Mouse (Mus musculus) spleen, adult 2 months (tissue): ENCODE results near the gene Olfr702. TPM values are rescaled to one million over a fixed set of nuclear protein-coding genes. Genes with fewer than 3 reads are reported as not detected.

Experiments
- DNase-seq, 2 experiments: peaks; one replicate each; pipeline versions ENCODE4 v3.0.0 to v3.0.0-alpha.2; 2012 to 2021; ENCODE audit warnings: low spot score in 2 of 2, low read depth in 1 of 2
- H3K27ac ChIP-seq: fragments of 200-500 bp; 2 replicates; pipeline ENCODE4 v1.5.1; 2012; ENCODE audit warnings: low read length, inconsistent platforms; ENCODE audit not compliant: insufficient read depth
- H3K27me3 ChIP-seq: fragments of 200-500 bp; 2 replicates; pipeline ENCODE4 v1.6.1; 2012; ENCODE audit warnings: mild to moderate bottlenecking, moderate library complexity, low read length, inconsistent platforms; ENCODE audit not compliant: control insufficient read depth, insufficient read depth
- H3K36me3 ChIP-seq: fragments of 200-500 bp; 2 replicates; pipeline ENCODE4 v1.6.1; 2012; ENCODE audit warnings: mild to moderate bottlenecking, low read length, inconsistent platforms; ENCODE audit not compliant: control insufficient read depth, insufficient read depth
- H3K4me1 ChIP-seq: fragments of 200-500 bp; 2 replicates; pipeline ENCODE4 v1.6.1; 2011; ENCODE audit warnings: inconsistent platforms; ENCODE audit not compliant: control insufficient read depth, insufficient read depth, insufficient read length
- H3K4me3 ChIP-seq: fragments of 200-500 bp; 2 replicates; pipeline ENCODE4 v1.5.1; 2011; ENCODE audit warnings: mild to moderate bottlenecking, inconsistent platforms; ENCODE audit not compliant: insufficient read depth, insufficient read length; ENCODE audit errors: extremely low read depth
- CTCF ChIP-seq: fragments of 200-500 bp; IDR thresholded peaks from 2 replicates; pipeline ENCODE4 v1.5.1; 2011; ENCODE audit warnings: mild to moderate bottlenecking, inconsistent platforms; ENCODE audit not compliant: insufficient read depth, insufficient read length, insufficient replicate concordance; ENCODE audit errors: extremely low read depth
- POLR2A ChIP-seq: fragments of 200-500 bp; IDR thresholded peaks from 2 replicates; pipeline ENCODE4 v1.6.1; 2011; ENCODE audit warnings: low read depth, low read length, inconsistent platforms
- WGBS: fragments of 180-500 bp; shearing (Covaris S2); methylation state at CpG from one replicate; pipeline ENCODE4 v1.1.7; 2018; 5-methylcytosine and 5-hydroxymethylcytosine counted together
- polyA plus RNA-seq: library from polyadenylated mRNA; depleted of rRNA; stranded (reverse); fragments of >200 nt; gene quantifications from 2 replicates; pipeline ENCODE4 v1.2.3, GENCODE M21; 2012; rRNA removed

Gene Olfr702
- not detected in 2 replicates for polyA plus RNA-seq

DNA sequence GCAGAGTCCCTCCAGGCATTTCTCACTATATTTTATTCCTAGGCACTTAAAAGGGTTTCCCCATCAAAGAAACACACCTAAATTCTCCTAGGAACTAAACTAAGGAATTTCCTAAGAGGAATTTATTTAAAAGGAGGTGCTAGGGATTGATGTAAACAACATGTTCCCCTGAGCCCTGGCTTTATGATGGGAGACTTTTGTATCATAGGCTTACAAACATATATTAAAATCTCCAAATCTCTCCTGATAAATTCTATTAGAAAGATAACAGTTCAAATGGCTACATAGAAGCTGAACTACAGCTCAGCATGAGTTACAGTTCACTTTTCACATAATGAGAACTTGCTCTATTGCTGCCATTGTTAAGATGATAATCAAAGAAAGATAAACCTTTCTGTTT is at the start of gene Olfr702:
Gene Olfr702 (minus strand): TSS at position 101 of the 400 bp plus-strand sequence.
- Histone ChIP-seq H3K27ac (no peak within 1 kb of the TSS), H3K4me1 (no peaks in the 10 kb centered on the region), H3K36me3 (no peaks in the 10 kb centered on the region), H3K27me3 (no peaks in the 10 kb centered on the region), H3K4me3 (no peak within 1 kb of the TSS)
- TF ChIP-seq CTCF, result no peak
- TF ChIP-seq POLR2A, result no peak
- DNase-seq, result no peak

DNA sequence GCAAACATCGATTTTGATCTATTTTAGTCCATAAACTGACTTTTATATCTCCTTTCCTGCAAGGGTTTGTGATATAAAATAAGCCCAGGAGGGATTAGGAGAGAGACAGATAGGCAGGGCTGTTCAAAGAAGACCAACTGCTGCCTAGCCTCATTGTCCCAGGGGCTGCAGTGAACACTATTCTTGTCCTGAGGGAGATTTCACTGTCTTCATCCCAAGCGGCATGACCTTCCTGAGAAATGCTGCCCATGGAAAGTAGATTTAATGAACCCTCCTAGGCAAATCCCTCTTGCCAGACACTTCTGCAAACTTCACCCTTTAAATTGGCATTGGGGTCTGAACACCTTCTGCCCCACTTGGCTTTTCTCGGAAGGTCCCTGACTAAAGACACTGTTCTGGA is 43.1 kb upstream of the Olfr702 start, which contains the start of gene Olfr705:
Gene Olfr705 (minus strand): TSS at position 101 of the 400 bp plus-strand sequence.
- H3K27ac ChIP-seq, result no peak within 1 kb of the TSS
- H3K27me3 ChIP-seq, result no peaks in the 10 kb centered on the region
- no peak within 1 kb of the TSS for H3K4me3 ChIP-seq
- H3K36me3 ChIP-seq, result no peaks in the 10 kb centered on the region
- WGBS, result 89% methylated on average over 3 of the region's 3 CpGs
- TF ChIP-seq POLR2A (no peak), CTCF (no peak)
- H3K4me1 ChIP-seq, result no peaks in the 10 kb centered on the region
- DNase-seq, result no peak

DNA sequence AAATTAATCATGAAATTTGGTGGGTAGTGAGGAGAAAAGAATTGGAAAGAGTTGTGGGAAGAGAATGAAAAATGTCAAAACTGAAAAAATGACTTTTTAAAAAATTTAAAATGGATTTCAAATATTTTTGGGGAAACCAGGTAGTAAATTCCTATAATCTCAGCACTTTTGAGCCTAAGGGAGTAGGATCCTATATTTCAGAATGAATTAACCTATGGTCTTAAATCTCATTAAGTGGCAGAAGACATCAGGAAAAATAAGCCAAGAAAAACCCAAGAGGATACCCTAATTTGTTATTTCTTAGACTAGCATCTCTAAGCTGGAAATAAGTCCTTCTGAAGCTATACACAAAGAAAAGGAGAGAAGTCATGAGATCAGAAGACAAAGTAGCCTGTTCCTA is 29.2 kb upstream of the Olfr702 start, which contains the start of gene Olfr704:
Gene Olfr704 (plus strand): TSS at position 301 of the 400 bp plus-strand sequence.
- no peak for TF ChIP-seq CTCF
- TF ChIP-seq POLR2A, result no peak
- Histone ChIP-seq H3K27ac (no peak within 1 kb of the TSS), H3K36me3 (no peaks in the 10 kb centered on the region), H3K4me1 (no peaks in the 10 kb centered on the region), H3K4me3 (no peak within 1 kb of the TSS), H3K27me3 (no peaks in the 10 kb centered on the region)
- no peak for DNase-seq

DNA sequence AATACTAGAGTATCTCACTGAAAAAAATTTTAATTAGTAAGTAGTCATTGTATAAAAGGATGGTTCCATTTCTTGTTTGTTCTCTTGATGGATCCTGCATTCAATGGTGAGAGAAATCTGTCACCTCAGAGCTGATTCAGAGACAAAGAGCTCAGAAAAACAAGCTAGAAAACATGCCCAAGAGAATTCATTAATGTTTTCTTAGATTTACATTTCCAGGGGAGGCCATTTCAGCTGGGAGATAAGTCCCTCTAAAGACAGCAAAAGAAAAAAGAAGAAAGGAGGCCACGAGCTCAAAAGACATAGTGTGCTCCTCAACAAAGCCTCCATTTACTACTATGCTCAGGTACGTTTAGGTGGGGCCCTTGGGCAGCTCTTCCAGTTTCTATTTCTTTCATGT is 9.4 kb upstream of the Olfr702 start, which contains the start of gene Olfr703:
Gene Olfr703 (plus strand): TSS at position 301 of the 400 bp plus-strand sequence.
- DNase-seq, result no peak
- no peak for TF ChIP-seq POLR2A
- TF ChIP-seq CTCF, result no peak
- WGBS, result 76% methylated on average over 2 of the region's 2 CpGs
- Histone ChIP-seq H3K36me3 (no peaks in the 10 kb centered on the region), H3K4me3 (no peak within 1 kb of the TSS), H3K27me3 (no peaks in the 10 kb centered on the region), H3K27ac (no peak within 1 kb of the TSS), H3K4me1 (no peaks in the 10 kb centered on the region)

DNA sequence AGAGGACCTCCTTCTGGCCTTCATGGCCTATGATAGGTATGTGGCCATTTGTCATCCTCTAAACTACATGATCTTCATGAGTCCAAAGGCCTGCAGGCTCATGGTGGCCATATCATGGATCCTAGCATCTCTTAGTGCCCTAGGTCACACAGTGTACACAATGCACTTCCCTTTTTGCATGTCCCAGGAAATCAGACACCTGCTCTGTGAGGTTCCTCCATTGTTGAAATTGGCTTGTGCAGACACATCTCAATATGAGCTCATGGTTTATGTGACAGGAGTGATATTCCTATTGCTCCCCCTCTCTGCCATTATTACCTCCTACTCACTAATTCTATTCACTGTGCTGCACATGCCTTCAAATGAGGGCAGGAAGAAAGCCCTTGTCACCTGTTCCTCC is 15.3 kb downstream of the Olfr702 start:
- TF ChIP-seq POLR2A (no peak), CTCF (no peak)
- H3K4me1 ChIP-seq, result no peaks in the 10 kb centered on the region
- no peak overlapping the region for H3K4me3 ChIP-seq
- DNase-seq, result no peak
- no peak overlapping the region for H3K27ac ChIP-seq
- H3K27me3 ChIP-seq, result no peaks in the 10 kb centered on the region
- H3K36me3 ChIP-seq, result no peaks in the 10 kb centered on the region

- TF ChIP-seq POLR2A (no peak), CTCF (peak; percentile 33; the same call in 1 of the 2 replicates)
- H3K4me1 ChIP-seq, result no peaks in the 10 kb centered on the region
- no peak overlapping the region for H3K27ac ChIP-seq
- H3K36me3 ChIP-seq, result no peaks in the 10 kb centered on the region
- H3K27me3 ChIP-seq, result no peaks in the 10 kb centered on the region
- H3K4me3 ChIP-seq, result no peak overlapping the region
- DNase-seq, result peak; percentile 6 to 31
- WGBS, result 11% methylated on average over 2 of the region's 2 CpGs
These were observed 17.9 kb downstream of the Olfr702 start for GRCm38 (mm10) chr7:106815775-106816174.

- Histone ChIP-seq H3K27ac (no peak within 1 kb of the TSS), H3K4me1 (no peaks in the 10 kb centered on the region), H3K27me3 (no peaks in the 10 kb centered on the region), H3K4me3 (no peak within 1 kb of the TSS), H3K36me3 (no peaks in the 10 kb centered on the region)
- DNase-seq, result no peak
- no peak for TF ChIP-seq POLR2A
- no peak for TF ChIP-seq CTCF
- WGBS, result 64% methylated on average over 2 of the region's 2 CpGs
These were observed 19.9 kb downstream of the Olfr702 start, which contains the start of gene Olfr701 for GRCm38 (mm10) chr7:106813829-106814228. Olfr701 (plus strand) TSS chr7:106814129.
